Mouse (Mus musculus) liver, embryonic 11.5 days (tissue): Measurements from ENCODE around the gene Pxmp4. TPM values are rescaled to one million over a fixed set of nuclear protein-coding genes. Genes with fewer than 3 reads are reported as not detected.

Experiments
- ATAC-seq: fragments of 200-750 bp; cut with Nextera tagmentation; replicated peaks from 2 replicates; pipeline ENCODE4 v1.8.0; 2017; ENCODE audit warnings: moderate number of reproducible peaks, mild to moderate bottlenecking, moderate TSS enrichment, moderate library complexity; ENCODE audit not compliant: low FRiP score
- DNase-seq: peaks from one replicate; pipeline ENCODE4 v3.0.0-alpha.2; 2017; ENCODE audit warnings: low spot score
- H3K27ac ChIP-seq: fragments of 300-500 bp; sonication (generic); 2 replicates; pipeline ENCODE4 v1.5.1; 2014; ENCODE audit warnings: mild to moderate bottlenecking, low read depth, low read length, control low read depth
- H3K27me3 ChIP-seq: fragments of 300-500 bp; sonication (generic); replicated peaks from 2 replicates; pipeline ENCODE4 v1.6.1; 2014; ENCODE audit warnings: low read length, mixed read lengths; ENCODE audit not compliant: control insufficient read depth, insufficient read depth
- H3K36me3 ChIP-seq: fragments of 300-500 bp; sonication (generic); 2 replicates; pipeline ENCODE4 v1.6.1; 2014; ENCODE audit warnings: mild to moderate bottlenecking, low read length, moderate library complexity, mixed read lengths; ENCODE audit not compliant: control insufficient read depth, insufficient read depth
- H3K4me1 ChIP-seq: fragments of 300-500 bp; sonication (generic); replicated peaks from 2 replicates; pipeline ENCODE4 v1.6.1; 2014; ENCODE audit warnings: low read length, mixed read lengths; ENCODE audit not compliant: control insufficient read depth, insufficient read depth
- H3K4me2 ChIP-seq: fragments of 300-500 bp; sonication (generic); 2 replicates; pipeline ENCODE4 v1.6.1; 2014; ENCODE audit warnings: mild to moderate bottlenecking, control low read depth, moderate library complexity
- H3K4me3 ChIP-seq: fragments of 300-500 bp; sonication (generic); 2 replicates; pipeline ENCODE4 v1.5.1; 2014; ENCODE audit warnings: low read depth, low read length, control low read depth
- H3K9ac ChIP-seq: fragments of 300-500 bp; sonication (generic); 2 replicates; pipeline ENCODE4 v1.6.1; 2014; ENCODE audit warnings: low read depth, low read length, control low read depth
- H3K9me3 ChIP-seq: fragments of 300-500 bp; sonication (generic); 2 replicates; pipeline ENCODE4 v1.6.1; 2016; ENCODE audit warnings: low read length, inconsistent platforms, mixed read lengths; ENCODE audit not compliant: control insufficient read depth
- WGBS: fragments of 180-500 bp; shearing (Covaris S2); extraction: QIAGEN DNeasy Blood & Tissue Kit; methylation state at CpG from one replicate; pipeline ENCODE4 v1.1.7; 2014; 5-methylcytosine and 5-hydroxymethylcytosine counted together
- polyA plus RNA-seq: library from polyadenylated mRNA; unstranded; fragments of >200 nt; fragmentation: Nextera tagmentation; extraction: Ambion mirVana; gene quantifications from 2 replicates; pipeline ENCODE4 v1.2.1, GENCODE M21; 2014

The Pxmp4 gene
- 25.2 and 25.6 TPM in 2 replicates for polyA plus RNA-seq

DNA sequence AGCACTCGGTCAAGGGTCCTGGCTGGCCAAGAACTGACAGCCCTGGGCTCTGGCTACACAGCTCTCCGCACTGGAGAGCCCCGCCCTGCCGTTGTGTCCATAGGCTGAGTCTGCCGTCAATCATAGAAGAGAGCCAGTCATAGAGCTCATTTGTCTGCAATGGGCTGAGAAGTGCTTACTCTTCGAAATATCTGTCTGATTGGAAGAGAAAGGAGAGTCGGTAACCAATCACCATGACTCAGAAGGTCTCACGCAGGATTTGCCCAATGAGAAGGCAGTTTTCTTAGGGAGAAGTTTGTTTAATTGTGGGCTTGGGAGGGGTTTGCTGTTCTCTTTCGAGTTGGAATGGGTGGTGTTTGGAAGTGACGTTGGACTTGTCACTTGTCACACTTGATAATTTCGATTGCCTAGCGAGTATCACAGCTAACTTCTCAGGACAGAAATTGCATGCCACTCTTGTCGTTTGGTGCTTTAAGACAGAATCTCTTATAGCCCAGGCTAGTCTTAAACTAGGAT lies at the start of gene Pxmp4:
Gene Pxmp4 (minus strand): TSS at position 71 of the 516 bp plus-strand sequence.
- H3K4me3 ChIP-seq, result peak within 1 kb of the TSS; percentile 86
- WGBS, result 0% methylated on average over 13 of the region's 13 CpGs
- no peaks in the 10 kb centered on the region for H3K36me3 ChIP-seq
- DNase-seq (peak; percentile 93), ATAC-seq (peak; percentile 99)
- peak within 1 kb of the TSS; percentile 78 for H3K27ac ChIP-seq
- no peaks in the 10 kb centered on the region for H3K9me3 ChIP-seq
- peak within 1 kb of the TSS; percentile 90 for H3K4me2 ChIP-seq
- H3K4me1 ChIP-seq, result peaks cover 6% of the 10 kb centered on the region
- H3K27me3 ChIP-seq, result no peaks in the 10 kb centered on the region
- peak within 1 kb of the TSS; percentile 85 for H3K9ac ChIP-seq

DNA sequence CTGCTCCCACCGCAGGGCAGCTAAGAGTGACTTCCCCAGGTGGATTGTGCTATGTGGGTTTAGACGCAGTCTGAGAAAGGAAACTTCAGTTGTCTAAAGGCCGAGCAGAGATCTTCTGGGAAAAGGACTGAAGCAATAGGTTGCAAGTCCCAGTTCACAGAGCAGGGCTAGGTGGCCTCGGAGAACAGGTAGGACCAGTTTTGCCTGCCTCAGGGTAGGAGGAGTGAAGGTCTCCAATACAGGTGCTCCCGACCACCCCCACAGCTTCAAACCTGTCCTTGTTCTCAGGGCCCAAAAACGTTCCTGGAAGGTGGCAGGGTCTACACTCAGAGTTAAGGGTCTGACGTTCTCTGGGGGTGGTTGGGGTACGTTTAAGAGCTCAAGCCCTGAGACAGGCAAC lies 47.9 kb upstream of the Pxmp4 start, which contains the start of gene Chmp4b:
Gene Chmp4b (plus strand): TSS at position 343 of the 400 bp plus-strand sequence.
- no peak for DNase-seq
- H3K36me3 ChIP-seq, result no peaks in the 10 kb centered on the region

DNA sequence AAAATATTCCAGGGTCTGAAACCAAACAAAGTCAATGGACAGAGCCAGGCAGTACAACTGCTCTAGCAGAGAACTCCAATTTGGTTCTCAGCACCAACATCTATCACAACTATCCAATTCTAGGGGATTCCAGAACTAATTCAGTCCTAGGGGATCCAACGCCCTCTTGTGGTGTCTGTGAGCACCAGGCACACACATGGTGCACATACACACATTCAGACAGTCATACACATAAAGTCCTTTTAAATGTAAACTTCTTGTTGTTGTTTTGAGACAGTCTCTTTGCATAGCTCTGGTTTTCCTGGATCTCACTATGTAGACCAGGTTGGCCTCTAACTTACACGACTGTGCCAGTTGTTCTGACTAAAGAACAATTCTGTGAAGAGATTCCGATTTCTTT lies 46.9 kb upstream of the Pxmp4 start:
- WGBS, result 84% methylated on average over 3 of the region's 3 CpGs
- ATAC-seq (no peak), DNase-seq (no peak)
- H3K4me3 ChIP-seq, result no peak overlapping the region
- no peaks in the 10 kb centered on the region for H3K4me1 ChIP-seq
- no peaks in the 10 kb centered on the region for H3K27me3 ChIP-seq
- H3K9me3 ChIP-seq, result no peaks in the 10 kb centered on the region
- H3K27ac ChIP-seq, result no peak overlapping the region
- H3K4me2 ChIP-seq, result no peak overlapping the region
- H3K36me3 ChIP-seq, result 0 out of 2 replicates have a peak, but pooled peaks cover 2% of the 10 kb centered on the region
- no peak overlapping the region for H3K9ac ChIP-seq

More for the DNA sequence above, 47.9 kb upstream of the Pxmp4 start, which contains the start of gene Chmp4b:
- no peaks in the 10 kb centered on the region for H3K9me3 ChIP-seq
- no peak within 1 kb of the TSS for H3K9ac ChIP-seq
- 44% methylated on average over 8 of the region's 8 CpGs for WGBS
- ATAC-seq, result no peak
- H3K27me3 ChIP-seq, result no peaks in the 10 kb centered on the region
- H3K27ac ChIP-seq, result no peak within 1 kb of the TSS
- peaks cover 6% of the 10 kb centered on the region; the same call in 1 of the 2 replicates for H3K4me1 ChIP-seq
- no peak within 1 kb of the TSS for H3K4me3 ChIP-seq
- H3K4me2 ChIP-seq, result no peak within 1 kb of the TSS

DNA sequence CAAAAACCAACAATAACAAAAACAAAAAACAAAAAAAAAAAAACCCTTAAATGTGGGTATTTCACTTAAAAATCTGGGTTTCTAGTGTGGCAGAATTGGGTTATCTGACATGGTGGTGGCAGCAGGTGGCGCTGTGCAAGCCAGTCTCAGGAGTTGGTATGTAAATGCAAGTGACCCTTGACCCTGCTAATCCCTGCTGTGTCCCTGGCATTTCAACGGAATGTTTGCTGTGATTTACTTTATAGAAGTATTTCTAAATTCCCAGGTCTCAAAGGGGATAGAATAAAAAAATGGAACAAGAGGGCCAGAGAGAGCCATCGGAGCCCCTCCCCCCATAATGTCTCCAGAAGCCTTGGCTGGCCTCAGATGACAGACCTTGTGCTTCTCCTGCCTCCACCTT lies 44.6 kb upstream of the Pxmp4 start:
- H3K27me3 ChIP-seq, result no peaks in the 10 kb centered on the region
- H3K4me2 ChIP-seq, result no peak overlapping the region
- H3K36me3 ChIP-seq, result 0 out of 2 replicates have a peak, but pooled peaks cover 2% of the 10 kb centered on the region
- no peak for ATAC-seq
- no peak overlapping the region for H3K9ac ChIP-seq
- DNase-seq, result no peak
- no peaks in the 10 kb centered on the region for H3K4me1 ChIP-seq
- no peak overlapping the region for H3K4me3 ChIP-seq
- no peak overlapping the region for H3K27ac ChIP-seq
- WGBS, result 28% methylated on average over 3 of the region's 3 CpGs
- no peaks in the 10 kb centered on the region for H3K9me3 ChIP-seq

DNA sequence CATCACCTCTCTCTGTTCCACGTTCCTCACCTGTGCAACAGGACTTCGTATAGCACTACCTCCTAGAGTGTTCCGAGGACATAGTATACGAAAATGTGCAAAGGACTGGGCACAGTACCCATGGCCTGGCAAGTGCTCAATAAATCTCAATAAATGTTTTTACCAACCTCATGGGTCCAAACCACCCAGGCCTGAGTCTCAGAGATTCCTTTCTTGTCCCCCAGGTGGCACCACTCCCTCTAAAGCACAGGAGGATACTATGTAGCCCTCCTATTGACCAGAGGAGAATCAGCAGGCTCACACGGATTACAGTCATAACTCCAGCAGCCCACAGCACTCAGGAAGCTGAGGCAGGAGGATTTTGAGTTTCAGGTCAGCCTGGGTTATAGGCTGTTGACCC lies 43.1 kb upstream of the Pxmp4 start:
- 77% methylated on average over 5 of the region's 5 CpGs for WGBS
- Histone ChIP-seq H3K27me3 (no peaks in the 10 kb centered on the region), H3K9me3 (no peaks in the 10 kb centered on the region), H3K4me2 (no peak overlapping the region), H3K9ac (no peak overlapping the region), H3K4me3 (no peak overlapping the region), H3K4me1 (peaks cover 6% of the 10 kb centered on the region), H3K27ac (no peak overlapping the region), H3K36me3 (0 out of 2 replicates have a peak, but pooled peaks cover 2% of the 10 kb centered on the region)
- ATAC-seq (peak; percentile 58; the same call in 1 of the 2 replicates), DNase-seq (no peak)

DNA sequence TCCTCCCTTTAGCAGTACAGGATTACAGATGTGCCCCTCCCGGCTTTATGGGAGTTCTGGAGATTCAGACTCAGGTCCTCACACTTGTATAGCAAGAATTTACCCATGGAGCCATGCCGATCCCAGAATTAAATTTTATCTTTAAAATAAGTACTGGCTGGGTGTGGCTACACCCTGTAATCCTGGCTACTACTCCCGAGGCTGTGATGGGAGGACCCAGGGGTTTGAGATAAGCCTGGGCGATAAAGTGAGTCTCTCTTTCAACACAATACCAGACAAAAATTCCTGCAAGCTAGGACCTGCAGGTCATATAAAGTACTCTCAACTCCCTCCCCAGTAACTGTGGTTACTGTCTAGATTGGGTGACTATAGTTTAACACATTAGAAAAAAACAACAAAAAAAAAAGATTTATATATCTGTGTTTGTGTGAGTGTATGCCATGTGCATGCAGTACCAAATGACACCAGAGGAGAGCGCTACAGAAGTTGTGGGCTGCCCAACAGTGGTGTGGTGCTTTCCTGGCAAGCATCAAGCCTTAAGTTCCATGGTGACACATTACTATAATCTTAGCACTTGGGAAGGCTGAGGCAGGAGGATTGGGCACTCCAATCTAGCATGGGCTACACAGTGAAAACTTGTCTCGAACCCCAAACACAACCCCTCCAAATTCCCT lies 39.3 kb upstream of the Pxmp4 start:
- Histone ChIP-seq H3K36me3 (peaks cover 13% of the 10 kb centered on the region), H3K4me1 (peaks cover 6% of the 10 kb centered on the region), H3K9ac (no peak overlapping the region), H3K4me3 (no peak overlapping the region), H3K27ac (no peak overlapping the region), H3K4me2 (no peak overlapping the region), H3K9me3 (0 out of 2 replicates have a peak, but pooled peaks cover 5% of the 10 kb centered on the region), H3K27me3 (no peaks in the 10 kb centered on the region)
- 65% methylated on average over 6 of the region's 6 CpGs for WGBS
- no peak for ATAC-seq
- DNase-seq, result no peak

DNA sequence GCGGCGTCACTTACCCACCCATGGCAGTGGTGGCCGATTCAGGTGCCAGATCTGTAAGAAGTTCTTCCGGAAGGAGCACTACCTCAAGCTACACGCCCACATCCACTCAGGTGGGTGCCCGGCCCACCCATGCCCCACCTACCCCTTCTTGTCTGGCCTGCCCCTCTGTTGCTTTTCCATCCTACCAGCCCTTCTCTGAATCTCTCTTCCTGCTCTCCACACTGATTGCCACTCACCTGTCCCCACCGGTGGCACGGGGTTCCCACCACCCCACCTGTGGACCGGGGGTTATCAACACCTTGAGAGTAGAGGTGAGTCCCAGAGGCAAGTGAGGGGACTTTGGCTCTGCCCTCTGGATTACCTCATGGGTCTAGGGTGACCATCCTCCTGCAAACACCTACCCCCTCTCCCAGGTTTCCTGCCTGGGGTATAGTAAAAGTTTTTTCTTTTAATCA lies 38.5 kb upstream of the Pxmp4 start:
- WGBS, result 87% methylated on average over 9 of the region's 9 CpGs
- H3K9ac ChIP-seq, result no peak overlapping the region
- no peak overlapping the region for H3K4me3 ChIP-seq
- DNase-seq, result no peak
- H3K9me3 ChIP-seq, result 0 out of 2 replicates have a peak, but pooled peaks cover 5% of the 10 kb centered on the region
- no peaks in the 10 kb centered on the region for H3K27me3 ChIP-seq
- peaks cover 14% of the 10 kb centered on the region for H3K36me3 ChIP-seq
- no peak overlapping the region for H3K27ac ChIP-seq
- H3K4me2 ChIP-seq, result no peak overlapping the region
- H3K4me1 ChIP-seq, result peaks cover 6% of the 10 kb centered on the region
- ATAC-seq, result no peak

DNA sequence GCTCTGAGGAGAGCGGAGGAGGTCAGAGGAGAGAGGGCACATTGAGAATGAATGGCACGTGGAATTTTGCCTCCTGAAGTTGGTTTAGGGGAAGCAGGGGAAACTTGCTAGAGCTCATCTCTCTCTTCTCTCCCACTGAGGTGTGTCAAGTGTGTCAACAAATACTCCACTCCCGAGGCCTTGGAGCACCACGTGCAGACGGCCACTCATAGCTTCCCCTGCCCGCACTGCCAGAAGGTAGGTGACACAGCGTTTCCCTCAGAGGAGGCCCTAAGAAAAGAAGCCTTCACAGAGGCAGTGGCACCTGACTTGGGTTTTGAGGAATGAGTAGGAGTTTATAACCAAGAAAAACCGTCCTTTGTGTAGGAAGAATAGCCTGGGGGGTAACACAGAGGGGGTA lies 37.7 kb upstream of the Pxmp4 start:
- Histone ChIP-seq H3K27me3 (no peaks in the 10 kb centered on the region), H3K4me2 (no peak overlapping the region), H3K27ac (no peak overlapping the region), H3K9ac (no peak overlapping the region), H3K9me3 (0 out of 2 replicates have a peak, but pooled peaks cover 5% of the 10 kb centered on the region), H3K4me1 (peaks cover 6% of the 10 kb centered on the region), H3K4me3 (no peak overlapping the region), H3K36me3 (peaks cover 14% of the 10 kb centered on the region)
- DNase-seq (no peak), ATAC-seq (no peak)
- 75% methylated on average over 8 of the region's 8 CpGs for WGBS
